Mouse (Mus musculus): ENCODE results near the gene Fars2. TPM values are rescaled to one million over a fixed set of nuclear protein-coding genes. Genes with fewer than 3 reads are reported as not detected.
"Not testable (repeated sequence)": the region's sequence is repeated elsewhere in the genome, so short reads cannot be mapped to it uniquely, and the experiment has no call there.

The Fars2 gene
- total RNA-seq, 2 experiments from 2014 or later: 37.2 to 37.9 TPM

DNA sequence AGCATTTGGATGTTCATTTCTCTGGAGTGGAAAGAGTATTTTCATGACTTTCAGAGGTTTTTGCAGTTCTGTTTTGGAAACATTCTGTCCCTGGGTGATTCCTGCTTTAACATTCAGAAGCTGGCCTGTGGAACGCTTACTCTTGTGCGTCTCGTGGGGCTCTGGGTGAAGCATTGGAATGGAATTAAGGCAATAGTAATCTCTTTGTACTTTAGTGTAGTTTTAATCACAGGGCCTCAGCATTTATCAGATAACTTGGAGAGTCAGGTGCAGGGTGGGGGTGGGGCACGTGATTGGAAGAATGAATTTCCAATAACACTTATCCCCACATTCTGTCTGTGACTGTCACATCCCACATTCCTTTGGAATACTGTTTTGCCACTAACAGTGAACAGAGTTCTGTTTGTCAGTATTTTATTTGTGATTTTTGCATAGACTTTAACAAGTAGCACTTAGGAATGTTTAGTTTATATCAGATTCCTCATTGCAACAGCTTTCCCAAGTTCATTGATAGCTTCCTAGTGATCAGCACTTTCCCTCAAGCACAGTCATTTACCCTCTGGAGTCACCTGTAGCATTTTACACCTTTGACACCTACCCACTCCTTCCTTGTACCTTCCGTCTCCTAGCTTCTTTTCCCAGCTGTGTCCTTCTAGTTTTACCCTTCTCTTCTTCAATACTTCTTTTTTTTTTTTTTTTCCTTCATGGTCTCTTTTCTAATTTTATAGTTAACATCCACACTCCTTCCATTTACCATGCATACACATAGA, 23.2 kb downstream of the Fars2 start:
- DNase-seq: peak; percentile 20

DNA sequence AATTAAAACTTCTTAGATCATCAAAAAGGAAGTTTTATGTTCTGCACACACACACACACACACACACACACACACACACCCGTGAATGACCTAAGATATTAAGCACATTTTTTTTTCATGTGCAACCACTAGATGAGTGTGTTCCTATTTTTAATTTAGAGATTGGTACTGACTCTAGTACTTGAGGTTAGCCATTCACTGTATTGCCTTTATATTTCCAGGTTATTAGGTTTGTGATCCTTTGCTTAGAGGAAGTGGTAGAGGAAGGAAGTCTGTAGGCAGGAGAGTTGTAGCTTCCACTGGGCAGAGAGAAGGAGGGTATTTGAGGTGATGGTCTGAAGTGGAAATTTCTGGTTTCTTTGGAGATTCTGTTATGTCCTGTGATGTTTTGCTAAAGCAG, 28.4 kb downstream of the Fars2 start:
- DNase-seq: no peak

DNA sequence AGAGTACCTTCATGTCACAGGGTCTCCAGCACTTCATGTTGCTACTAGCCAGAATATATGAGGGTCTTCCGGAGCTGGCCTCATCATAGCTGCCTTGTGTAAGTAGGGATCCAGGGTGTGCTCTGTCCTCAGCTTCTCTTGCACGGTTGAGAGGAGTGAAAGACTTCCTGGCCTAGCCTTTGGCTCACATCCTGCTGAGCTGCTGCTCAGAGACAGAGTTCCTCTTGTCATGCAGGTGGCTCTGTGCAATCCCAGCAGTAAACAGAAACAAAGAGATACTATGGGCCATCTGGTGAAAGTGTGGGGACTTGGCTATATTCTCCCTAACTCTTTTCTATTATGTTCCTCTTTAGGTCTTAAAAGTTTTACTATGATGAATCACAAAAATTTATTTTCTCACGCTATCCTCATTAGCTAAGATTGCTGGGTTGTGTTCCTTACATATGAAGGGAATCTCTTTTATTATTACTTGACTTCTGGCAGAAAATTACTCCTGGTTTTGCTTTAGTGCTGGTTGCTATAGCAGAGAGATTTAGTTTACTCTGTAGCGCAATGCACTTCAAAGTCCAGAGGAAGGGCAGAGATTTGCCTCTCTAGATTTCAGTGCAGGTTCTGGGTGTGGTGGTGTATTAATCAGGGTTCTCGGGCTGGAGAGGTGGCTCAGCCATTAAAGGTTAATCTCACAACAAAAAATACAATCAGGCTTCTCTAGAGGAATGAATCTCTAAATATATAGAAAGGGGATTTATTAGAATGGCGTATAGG, 32.1 kb downstream of the Fars2 start:
- no peak for DNase-seq

DNA sequence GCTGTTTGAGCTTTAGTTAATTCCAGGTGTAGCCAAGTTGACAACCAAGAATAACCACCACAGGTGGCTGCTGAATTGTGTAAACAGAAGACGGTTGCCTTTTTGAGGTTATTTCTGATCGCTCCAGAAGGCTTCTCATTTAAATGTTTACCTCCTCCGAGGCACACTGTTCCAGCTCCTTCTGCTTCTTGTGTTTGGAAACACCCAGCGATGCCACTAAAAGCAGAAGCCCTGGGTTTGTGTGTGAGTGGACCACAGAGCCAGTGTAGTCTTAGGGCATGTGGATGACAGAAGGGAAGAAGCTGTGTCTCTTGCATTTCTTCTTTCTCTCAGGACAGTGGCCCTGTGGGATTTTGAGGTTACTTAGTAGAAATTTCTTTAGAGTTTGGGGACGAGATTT, 33.1 kb downstream of the Fars2 start:
- DNase-seq: no peak

DNA sequence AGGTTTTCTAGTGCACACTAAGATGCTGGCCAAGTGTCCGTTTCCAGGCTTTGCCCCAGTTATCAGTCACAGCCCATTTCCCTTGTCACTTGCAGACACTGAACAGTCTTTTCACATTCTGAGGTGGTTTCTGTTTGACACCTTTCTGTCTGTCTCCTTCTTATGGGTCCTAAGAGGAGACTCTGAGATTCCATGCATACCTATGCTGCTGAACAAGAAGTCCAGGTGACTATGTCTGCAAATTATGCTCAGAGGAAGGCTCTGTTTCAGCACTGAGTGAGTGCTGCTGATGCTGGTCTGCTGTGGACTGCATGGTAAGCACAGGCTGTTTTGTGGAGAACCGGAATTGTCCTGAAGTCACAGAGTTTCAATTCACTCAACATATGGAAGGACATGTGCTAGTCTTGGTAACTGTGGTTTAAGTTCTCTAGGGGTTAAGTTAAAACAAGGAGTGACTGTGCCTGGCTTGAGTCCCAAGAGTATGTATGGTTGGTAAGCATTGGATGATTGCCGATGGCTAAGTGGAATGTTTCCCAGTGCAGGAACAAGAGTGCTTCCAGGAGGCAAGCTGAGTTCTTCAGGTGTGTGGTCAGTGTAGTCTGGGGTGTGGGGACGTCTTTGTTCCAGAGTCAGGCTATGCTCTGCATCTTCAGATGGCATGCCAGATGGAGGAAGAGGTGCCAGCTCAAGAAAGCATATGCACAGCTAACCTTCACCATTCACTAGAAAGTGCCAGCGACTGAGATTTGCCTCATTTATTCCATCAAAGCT, 35.7 kb downstream of the Fars2 start:
- DNase-seq: no peak

DNA sequence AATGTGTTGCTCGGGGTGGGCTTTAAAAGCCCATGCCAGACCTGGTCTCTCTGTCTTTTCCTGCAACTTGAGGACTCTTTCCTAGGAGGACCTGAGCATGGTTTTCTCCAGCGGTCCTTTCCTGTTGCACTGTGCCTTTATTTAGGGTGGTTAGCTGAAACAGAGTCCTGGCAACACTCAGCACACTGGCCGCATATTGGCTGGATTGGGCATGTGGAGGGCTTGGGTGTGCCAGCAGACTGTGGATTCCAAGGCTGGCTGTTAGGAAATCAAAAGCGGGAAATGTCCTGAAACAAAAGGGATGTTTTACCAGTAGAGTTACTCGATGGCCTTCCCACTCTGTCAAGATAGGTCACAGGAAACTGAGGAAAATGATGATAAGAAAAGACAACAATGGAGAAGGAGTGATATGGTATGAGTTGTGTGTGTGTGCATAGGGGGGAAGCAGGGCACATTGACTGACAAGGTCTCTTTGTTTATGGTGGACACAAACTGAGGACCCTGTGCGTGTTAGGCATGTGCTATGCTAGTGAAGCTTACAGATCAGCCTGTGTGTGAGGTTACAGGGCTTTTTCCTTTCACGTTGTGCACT, 39.2 kb downstream of the Fars2 start:
- no peak for DNase-seq

DNA sequence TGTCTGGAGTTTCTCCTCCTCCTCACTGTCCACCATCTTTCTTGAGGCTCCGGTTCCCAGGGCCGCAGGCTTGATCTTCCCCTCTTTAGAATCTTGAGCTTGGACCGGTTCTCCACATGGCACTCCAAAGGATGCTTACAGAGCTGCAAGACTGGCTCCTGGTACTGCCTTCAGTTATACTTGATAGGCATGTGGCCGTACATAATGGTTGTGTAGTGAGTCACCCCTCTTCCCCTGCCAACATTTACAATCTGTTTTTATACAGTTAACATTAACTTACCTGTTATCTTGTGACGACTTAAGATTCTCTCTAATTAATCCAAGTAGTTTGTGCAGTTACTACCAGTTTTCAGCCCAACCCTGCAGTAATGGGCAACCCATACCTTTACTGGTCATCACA, 46.2 kb downstream of the Fars2 start:
- no peak for DNase-seq

DNA sequence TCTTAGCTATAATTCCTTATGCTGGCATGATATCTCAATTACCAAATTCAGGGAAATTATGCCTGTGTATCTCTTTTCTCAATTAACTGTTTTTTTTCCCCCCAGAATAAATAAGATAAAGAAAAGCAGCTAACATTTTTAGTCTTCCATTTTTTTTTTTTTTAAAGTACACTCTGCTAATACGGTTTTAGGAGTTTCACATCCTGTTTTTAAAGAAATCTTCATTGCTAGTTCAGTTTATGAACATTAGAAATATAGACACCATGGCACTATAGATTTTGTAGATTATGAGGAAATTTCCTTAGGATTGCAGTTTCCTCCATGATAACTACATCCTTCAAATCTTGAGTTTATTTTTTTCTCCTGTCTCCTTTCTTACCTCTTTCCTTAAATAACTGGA, 46.7 kb downstream of the Fars2 start:
- no peak for DNase-seq

DNA sequence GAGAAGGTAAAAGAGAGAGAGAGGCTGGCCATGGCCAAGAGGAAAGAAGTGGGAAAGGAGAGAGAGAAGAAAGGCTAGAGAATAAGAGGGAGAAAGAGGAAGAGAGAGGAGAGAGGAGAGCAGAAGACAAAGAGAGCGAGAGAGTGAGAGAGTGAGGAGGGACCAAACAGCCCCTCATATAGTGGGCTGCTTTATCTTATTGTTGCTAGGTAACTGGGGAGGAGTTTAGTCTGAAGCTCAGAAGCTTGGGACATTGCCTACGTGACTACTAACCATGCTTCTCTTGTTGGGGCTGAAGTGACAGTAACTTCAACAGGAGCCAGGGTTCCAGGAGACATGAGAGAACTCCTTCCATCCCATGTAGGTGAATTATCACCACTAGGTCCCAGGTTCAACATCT, 55.8 kb downstream of the Fars2 start:
- not testable (repeated sequence) for DNase-seq

DNA sequence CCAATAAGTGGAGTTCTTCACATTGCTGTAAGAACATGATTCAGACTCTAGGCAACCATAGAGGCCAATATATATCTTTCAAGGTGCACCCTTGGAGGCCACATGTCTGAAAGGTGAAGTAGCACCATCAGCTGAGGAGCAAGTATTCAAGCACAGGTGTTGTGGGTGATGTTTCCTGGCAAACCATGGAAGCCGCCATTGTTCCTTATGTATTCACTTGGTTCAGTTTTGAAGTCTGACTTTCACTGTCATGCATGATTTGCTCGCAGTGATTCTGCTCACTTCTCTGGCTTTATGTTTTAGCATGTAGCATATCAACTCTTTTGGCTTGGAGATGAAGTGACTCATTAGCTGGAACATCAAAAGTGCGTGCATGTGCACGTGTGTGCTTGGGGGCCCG, 56.9 kb downstream of the Fars2 start:
- no peak for DNase-seq

DNA sequence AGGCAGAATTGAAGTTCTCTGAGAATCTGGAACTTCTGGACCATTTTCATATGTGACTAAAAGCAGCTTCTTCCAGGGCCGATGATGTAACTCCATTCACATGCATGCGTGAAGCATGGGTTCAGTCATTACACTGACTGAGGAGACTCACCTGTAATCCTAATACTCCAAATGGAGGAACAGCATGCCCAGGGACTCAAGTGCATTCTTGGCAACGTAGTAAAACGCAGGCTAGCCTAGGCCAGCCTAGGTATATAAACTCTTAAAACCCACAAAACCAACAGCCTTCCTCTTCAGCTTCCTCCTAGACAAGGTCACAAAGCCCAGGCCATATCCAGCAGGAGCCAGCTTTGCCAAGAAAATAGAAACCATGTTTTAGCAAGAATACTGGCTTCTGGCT, 57.6 kb downstream of the Fars2 start:
- DNase-seq: no peak

DNA sequence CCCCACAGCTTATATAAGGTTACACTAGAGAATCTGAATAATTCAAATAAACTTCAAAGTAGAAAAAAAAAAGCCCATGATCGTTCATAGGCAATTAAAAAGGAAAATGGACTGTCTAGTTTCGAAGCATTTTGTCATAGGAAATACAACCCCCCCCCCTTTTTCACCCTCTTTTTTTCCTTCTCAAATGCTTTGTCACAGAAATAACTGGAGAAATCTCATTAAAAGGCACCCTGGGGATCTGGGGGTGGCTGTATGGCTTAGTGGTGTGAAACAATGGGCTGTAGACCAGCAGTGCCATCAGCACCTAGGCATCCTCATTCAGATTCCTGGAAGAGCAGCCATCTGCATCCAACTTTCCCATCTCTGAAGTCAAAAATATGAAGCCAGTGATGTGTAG, 64.0 kb downstream of the Fars2 start:
- DNase-seq: no peak

DNA sequence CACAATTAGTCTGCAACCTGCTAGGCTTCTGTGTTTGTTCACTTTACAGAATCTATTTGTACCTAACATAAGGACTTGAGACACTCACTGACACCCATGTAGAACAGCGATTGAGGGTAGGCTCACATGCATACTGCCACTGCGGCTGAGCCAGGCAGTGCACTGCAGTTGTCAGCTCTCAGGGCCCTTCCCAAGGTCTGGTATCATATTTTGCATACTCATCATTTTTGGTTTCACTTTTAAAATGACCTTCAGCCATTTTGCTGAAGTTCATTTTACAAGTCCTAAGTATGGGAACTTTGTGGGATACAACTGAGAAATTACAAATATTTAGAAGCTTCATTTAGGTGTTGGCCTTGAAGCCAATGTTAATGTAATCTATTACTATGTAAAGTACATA, 73.4 kb downstream of the Fars2 start:
- no peak for DNase-seq

DNA sequence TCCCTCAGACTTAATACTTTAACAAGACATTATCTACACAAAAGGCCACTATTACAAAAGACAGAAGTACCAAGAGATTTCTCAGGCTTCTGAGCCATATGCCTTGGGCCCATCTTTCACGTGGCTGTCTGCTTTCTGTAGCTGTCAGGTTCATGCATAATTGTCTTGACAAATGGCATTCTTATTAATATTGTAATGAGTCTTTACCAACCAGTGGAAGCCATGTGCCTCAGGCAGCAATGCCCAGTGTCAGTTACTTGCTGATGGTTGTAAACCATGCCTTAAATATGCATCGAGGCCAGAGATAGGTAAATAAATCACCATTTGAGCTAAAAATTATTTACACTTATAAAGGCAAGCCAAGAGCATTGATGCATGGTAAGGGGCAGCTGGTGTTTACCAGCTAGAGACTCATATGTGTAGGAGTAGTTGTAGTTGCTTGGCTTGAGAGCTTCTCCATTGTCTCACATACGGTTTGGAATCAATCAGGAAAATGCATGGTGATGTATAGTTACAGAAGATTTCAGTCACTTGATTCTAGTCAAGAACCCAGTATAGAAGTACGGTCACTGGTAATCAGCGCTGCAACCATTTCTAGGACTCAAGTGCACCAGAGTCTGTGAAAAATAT, 76.4 kb downstream of the Fars2 start:
- DNase-seq: no peak

DNA sequence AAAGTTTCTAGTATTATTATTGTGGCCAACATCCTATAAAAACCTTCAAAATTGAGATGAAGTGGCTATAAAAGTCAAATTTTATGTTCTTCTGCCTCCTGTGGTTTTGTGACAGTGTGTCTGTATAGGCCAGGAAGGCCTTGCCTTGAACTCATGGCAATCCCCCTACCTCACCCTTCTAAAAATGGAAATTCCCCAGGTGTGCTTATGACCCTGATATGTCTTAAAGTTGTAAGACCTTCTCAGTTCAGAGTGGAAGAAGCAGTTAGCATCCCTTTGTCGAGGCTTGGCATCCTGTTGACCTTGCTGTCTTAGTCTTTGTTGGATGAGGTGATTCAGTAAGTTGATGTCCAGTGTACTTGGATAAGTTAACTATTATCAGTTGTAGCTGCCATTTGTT, 82.1 kb downstream of the Fars2 start:
- no peak for DNase-seq

DNA sequence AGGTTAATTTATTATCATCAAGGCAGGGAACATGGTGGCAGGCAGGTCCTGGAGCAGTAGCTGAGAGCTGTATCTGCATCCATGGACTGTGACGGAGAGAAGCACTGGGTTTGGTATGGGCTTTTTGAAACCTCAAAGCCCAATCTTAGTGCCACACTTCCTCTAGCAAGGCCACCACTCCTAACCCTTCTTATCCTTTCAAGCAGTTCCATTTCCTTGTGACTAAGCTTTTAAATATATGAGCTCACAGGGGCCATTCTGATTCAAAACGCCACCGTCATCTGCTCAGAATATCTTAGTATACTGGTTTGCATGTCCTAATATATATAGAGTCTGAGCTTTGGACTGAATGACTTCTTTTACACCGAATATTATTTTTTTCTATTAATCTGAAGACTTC, 83.2 kb downstream of the Fars2 start:
- DNase-seq: no peak

DNA sequence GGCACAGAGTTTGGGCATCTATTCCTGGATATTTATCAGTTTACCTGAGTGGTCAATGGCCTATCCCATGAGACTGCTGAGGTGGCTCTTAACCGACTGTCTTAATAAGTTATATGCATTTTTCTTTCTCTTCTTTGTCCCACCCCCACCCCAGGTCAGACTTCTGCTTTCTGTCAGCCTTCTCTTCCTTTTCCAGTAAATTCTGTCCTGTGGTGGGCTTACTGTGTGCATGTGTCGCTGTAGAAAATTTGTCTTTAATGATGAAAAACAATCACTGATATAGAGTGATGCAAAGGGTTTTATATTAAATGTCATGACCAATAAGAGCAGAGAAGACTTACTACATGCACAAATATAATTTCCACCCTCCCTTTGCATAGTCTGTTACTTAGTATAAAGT, 85.3 kb downstream of the Fars2 start:
- DNase-seq: no peak

DNA sequence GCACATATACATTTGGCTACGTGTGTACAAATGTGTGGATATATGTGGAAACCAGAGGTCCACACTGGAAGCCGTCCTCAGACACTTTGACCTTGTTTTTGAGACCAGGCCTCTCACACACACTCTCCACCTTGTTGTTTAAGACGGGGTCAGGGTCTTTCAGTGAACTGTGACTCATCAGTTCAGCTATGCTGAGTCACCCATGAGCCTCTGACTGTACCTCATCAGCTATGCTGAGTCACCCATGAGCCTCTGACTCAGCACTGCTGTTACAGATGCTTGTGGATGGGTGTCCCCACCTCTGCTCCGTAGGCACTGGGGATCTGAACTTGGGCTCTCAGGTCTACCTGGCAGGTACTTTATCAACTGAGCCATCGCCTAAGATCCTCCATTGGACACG, 85.8 kb downstream of the Fars2 start:
- DNase-seq: no peak

DNA sequence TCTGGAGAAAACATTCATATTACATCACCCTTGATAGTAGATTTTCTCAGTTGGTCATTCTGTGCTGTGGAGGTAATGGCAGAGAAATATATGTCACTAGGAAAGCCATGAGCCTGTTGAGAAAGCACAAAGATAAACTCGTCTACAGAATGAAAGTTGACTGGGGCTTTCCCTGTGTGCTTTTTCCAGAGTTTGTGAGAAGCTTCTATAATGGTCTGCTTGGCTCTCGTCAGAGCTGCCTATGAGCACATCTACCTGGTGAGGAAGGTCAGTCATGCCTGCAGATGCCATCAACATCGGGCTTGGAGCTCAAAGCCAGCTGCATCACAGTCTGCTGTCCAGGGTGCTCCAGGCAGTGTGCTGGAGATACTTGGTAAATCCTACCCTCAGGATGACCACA, 87.1 kb downstream of the Fars2 start:
- DNase-seq: no peak

DNA sequence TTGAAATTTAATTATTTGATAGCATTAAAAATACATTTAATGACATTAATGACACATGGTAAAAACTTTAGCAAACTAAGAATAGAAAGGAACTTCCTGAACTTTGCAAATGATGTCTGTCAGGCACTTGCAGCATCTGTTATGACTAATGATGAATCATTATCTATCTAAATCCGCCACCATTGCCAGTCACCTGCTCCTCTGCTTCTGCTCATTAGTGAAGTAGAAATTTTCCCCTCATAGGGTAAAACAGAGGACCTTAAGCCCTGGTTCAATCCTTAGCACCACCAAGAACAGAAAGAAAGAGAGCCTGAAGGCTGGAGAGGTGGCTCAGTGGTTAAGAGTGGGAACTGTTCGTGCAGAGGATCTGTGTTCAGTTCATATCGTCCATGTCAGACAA, 93.8 kb downstream of the Fars2 start:
- no peak for DNase-seq

DNA sequence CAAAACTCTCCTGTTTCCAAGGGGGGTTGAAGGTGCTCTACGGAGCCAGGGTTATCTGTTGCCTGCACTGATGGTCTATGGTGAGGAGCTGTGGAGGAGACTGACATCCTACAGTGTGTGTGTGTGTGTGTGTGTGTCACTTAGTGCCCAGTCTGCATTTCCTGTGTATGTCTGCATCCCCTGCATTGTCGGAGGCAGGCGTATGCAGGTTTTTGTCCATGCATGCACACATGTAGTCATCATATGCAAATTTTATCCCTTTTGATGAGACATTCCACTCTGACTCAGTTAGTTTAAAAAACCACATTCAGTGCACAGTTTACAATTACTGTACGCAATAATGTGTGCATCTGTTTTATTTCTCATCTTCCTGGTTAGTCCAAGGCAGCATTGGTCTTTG, 96.8 kb downstream of the Fars2 start:
- no peak for DNase-seq

DNA sequence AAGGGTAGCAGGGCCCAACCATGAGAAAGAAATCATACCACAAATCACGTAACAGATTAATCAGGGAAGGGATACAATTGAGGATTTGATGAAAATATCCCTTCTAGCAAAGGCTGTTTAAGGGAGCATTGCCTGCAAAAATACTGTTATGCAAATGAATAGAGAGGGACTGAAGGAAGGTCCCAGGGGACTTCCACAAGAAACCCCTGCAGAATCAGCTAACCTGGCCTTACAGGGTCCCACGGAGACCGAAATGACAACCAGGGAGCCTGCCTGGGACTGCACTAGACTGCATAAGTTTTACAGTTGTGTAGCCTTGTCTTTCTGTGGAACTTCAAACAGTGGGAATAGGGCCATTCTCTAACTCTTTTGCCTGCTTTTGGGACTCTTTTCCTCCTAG, 98.8 kb downstream of the Fars2 start:
- no peak for DNase-seq
